Mouse (Mus musculus) granulocyte monocyte progenitor cell, adult 5-6 weeks (primary cell): Measurements from ENCODE around the gene Pla2g15. TPM values are rescaled to one million over a fixed set of nuclear protein-coding genes. Genes with fewer than 3 reads are reported as not detected.

Experiments used
- ATAC-seq: replicated peaks from 2 replicates; pipeline ENCODE4 v1.8.0; 2016; ENCODE audit warnings: mild to moderate bottlenecking, moderate TSS enrichment, inconsistent platforms; ENCODE audit not compliant: poor library complexity, severe bottlenecking
- total RNA-seq, 2 experiments: library from RNA; stranded (forward) in 1 of 2; stranded (reverse) in 1 of 2; fragments of 200-712, 200-1000 nt in 1 of 2; fragments of >200 nt in 1 of 2; fragmentation: Nextera tagmentation in 1 of 2; gene quantifications; 2 replicates each; pipeline ENCODE4 v1.2.3; 2014 to 2017

Pla2g15 gene
- total RNA-seq, 2 experiments from 2014 or later = 12.9 to 22.9 TPM

DNA sequence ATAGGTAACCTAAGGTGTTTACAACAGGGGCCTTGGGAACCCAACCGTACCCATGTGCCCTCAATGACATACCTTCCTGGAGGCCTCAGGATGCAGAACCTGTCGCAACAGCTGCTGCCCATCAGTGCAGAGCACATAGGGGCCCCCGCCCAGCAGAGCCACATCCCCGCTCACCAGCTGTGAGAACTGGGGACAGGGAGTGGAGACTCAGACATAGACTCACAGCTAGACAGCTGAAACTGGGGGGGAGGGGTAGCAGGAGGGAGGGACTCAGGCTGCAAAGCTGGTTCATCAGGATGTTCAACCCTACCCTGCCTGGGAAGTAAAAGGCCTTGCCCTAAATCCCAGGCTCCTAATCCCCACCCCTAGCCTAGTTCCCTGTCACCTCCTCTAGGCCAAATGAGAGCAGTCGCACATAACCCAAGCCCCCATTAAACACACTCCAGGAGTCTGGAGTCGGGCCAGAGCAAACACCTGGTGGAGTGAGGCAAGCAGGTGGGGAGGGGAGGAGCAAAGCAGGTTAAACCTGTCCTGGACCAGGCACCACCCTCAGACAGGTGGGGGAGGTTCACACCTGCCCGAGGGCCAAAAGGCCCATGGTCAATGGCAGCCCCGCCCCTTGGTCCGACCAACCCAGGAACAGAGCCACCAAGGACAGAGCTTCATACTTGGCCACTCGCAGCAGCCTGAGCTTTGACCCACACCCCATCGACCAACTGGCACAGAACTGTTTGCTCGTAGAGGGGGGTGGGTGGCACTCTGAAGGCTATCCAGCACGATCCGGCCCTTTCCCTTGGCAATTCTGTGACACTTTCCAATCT, 15.2 kb upstream of the Pla2g15 start:
- no peak for ATAC-seq

GRCm38 (mm10) chr8:106135672-106136071, 14.5 kb upstream of the Pla2g15 start:
- no peak for ATAC-seq

- peak; percentile 31 for ATAC-seq
Observed at GRCm38 (mm10) chr8:106136156-106137130, 13.8 kb upstream of the Pla2g15 start, which contains the start of gene Esrp2. Esrp2 (minus strand) TSS chr8:106136974.

GRCm38 (mm10) chr8:106137218-106137905, 12.8 kb upstream of the Pla2g15 start:
- no peak for ATAC-seq

DNA sequence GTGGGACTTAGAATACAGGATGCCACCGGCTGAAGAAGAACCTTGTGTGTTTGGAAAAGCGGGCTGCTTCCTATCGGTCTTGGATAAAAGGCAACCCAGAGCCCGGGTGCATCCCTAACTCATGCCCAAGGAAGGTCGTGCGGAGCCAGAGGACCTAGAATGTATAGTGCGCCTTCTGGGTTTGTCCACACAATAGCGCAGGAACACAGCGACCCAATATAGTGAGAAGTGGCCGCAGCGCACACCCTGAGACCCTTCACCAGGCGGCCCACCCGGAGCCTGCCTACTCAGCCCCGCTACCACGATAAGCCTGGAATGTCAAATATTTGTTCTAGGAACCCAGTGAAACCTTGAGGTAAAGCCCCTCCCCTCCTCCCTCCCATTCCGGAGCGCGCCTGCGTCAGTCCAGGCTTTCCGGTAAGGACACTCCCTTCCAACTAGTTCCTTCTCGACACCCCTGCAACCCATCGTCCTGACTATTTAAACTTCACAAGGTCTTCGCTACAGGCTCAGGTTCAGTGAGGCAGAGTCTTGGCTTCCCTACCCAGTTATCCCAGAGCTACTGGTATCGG, 12.2 kb upstream of the Pla2g15 start:
- ATAC-seq = peak; percentile 52

- ATAC-seq = no peak
Observed at GRCm38 (mm10) chr8:106138616-106139015, 11.6 kb upstream of the Pla2g15 start.

DNA sequence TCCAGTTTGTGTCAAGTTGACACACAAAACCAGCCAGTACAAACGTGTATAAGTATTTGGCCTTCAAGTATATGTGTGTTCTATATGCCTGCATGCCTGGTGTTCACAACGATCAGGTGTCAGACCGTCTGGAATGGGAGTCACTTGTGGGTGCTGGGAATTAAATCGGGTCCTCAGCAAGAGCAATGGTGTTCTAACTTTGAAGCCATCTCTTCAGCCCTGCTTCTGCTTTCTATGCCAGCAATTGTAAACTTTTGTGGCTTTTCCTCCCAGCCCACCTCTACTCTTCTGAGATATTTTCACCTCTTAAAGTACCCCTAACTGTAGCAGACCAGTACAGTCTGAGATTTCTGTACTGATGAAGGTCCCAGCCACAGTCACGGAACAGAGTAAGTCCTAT, 10.0 kb upstream of the Pla2g15 start:
- ATAC-seq = no peak

DNA sequence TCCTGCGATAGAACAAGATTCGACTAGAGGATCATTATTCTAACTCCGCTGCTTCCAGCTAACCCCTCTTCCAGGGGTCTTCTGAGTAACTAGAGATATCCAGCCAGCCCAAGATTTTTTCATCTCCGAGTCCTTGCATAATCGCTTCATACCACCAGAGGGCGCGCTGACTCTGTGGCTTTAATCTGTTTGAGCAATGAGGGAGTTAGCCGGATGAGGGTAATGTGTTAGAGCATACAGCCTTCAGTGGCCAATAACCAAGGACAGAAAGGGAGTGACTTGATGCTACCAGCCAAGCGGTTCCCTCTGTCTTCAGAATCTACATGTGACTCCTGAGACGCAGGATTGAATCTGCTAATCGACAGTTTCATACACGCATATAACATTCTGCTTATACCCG, 9.4 kb upstream of the Pla2g15 start:
- ATAC-seq = peak; percentile 75

DNA sequence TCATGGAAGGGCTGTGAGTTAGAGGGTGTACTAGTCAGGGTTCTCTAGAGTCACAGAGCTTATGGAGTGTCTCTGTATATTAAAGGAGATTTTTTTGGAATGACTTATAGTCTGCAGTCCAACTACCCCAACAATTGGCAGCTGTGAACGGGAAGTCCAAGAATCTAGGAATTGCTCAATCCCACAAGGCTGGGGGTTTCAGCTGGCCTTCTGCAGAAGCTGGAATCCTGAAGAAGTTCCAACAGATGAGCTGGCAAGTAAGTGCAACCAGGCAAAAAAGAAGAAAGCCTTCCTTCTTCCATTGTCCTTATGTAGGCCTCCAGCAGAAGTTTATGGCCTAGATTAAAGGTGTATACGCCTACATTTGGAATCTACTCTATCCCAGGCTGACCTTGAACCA, 4.9 kb upstream of the Pla2g15 start:
- no peak for ATAC-seq

DNA sequence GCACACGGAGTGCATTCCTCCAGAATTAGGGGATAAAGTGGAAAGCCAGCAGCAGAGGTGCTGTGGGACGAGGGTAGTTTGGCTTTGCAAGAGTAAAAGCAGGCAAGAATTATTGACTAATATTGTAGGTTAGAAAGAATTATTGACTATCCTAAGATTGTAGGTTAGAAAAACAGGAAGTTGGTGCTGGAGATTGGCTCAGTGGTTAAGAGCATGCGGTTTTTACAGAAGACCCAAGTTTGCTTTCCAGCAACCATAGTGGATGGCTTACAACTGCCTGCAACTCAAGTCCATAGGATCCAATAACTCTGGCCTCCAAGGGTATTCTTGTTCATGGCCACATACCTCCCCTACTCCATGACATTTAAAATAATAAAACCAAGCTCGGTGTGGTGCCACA, 4.2 kb upstream of the Pla2g15 start:
- peak; percentile 51 for ATAC-seq

- no peak for ATAC-seq
Observed at GRCm38 (mm10) chr8:106147868-106148565, 2.2 kb upstream of the Pla2g15 start.

GRCm38 (mm10) chr8:106149025-106149424, 1.2 kb upstream of the Pla2g15 start:
- ATAC-seq = 0 out of 2 replicates have a peak, but pooled peaks have one; percentile 10

GRCm38 (mm10) chr8:106150653-106151000, 428 bp downstream of the Pla2g15 start:
- ATAC-seq = no peak

DNA sequence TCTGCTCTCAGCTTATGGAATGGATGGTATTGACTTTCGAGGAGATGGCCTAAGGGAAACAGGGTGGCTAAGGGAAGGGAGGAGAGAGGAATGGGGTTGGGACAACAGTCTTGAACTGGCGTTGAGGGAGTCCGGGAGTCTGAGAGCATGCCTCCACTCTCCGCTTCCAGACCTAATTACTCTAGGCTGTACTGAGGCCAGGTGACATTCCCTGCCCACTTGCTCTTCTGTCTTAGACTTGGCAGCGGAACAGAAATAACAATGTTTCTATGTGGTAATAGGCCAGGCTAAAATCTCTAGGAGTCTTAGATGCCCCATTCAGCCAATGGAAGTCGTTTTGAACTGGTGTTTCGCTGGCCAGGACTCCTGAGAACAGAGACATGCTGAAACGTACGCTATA, 842 bp downstream of the Pla2g15 start:
- no peak for ATAC-seq

DNA sequence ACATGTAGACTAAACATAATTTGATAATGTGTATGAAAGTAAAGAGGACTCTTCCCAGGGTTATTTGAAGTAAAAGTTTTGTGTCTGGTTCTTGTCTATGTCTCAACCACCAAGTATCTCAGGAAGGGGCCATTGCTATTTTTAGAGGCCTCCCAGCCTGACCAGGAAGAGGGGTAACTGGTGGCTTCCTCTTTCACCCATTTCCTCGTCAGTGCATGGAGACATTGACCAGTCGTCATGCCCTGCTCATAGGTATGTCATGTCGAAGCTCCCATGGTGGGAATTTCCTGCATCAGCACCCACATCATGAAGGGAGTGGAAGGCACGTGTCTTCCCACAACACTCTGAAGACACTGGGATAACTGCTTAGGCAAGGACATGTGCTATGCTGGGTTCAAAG, 2.7 kb downstream of the Pla2g15 start:
- ATAC-seq = peak; percentile 63

DNA sequence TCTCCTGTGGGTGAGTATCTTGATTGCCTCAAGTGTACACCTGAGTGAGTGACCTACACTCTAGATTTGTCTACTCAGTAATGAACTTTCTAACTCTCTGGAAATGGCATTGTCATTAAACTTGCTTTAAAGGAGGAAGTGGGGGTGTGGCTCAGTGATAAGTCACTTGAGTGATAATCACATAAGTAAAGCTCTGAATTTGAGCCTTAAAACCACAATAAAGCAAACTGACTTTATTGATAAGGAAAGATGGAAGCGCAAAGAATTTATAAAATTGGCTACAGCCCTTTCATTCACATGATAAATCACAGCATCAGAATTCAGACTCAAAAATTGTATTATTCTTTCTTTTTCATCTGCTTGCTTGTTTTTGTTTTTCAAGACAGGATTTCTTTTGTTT, 7.2 kb downstream of the Pla2g15 start:
- no peak for ATAC-seq

DNA sequence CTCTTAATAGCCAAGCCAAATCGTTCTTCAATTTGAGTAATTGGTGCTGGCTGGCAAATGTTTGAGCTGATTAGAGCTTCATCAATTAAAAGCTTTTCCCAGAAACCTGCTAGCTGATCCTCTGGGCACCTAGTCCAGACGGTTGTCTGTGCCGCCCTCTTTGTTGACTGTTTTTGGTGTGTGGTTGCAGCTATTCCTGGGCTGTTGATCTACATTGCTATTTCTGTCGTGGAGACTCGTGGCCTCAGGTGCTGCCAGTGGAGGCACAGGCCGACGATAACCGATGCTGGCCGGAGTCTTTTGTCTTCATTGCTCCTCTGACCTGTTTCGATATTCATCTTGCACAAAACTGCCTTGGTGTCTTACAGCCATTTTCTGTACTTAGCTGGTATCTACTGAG, 8.2 kb downstream of the Pla2g15 start:
- ATAC-seq = no peak

- ATAC-seq = no peak
Observed at GRCm38 (mm10) chr8:106159876-106160275, 9.7 kb downstream of the Pla2g15 start.

DNA sequence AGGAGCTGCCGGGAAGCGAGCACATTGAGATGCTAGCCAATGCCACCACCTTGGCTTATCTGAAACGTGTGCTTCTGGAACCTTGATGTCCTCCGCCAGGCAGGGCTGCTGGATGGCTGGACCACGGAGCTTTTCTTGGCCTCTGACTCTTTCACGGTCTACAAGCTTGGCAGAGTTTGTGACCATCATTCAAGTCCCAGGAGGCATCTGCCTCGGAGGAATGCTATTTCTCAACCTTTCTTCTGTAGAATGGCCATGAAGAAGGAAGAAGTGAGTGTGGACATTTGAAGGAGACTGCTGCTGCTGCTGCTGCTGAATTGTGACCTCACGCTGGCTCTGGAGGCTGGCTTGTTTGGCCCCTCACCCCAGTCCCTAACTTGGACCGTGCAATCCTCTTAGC, 13.1 kb downstream of the Pla2g15 start:
- ATAC-seq = no peak

DNA sequence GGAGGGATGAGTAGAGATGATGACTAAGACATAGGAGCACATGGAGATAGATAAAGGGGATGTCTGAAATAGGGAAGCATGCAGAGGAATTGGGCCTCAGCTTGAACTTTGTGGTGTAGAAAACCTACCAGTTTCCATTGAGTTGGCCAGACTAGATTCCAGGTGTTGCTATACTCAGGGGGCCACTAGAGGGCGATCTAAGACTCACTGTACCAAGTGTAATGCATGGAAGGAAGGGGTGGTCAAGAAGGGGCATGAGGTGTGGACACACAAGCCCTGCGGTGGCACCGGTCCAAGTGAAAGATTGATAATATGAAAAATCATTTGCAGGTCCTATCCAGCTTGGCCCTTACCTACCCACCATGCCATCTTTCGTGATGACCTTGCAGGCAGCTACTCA, 15.3 kb downstream of the Pla2g15 start:
- ATAC-seq = peak; percentile 54
